Comparison of ENCODE assay signal across 8 mouse cellular contexts in genomic region chr6:135445070-135445469, GRCm38 (mm10).
A peak's percentile ranks its signal among the peaks of the same experiment; 100 is the strongest.
DNase-seq lines count a peak whose midpoint lies in the region; ATAC-seq lines count a peak whose summit lies in the region.

No protein-coding gene starts in this region.

- peaks cover 18% of the 10 kb centered on the region; the same call in 1 of the 2 replicates for H3K27me3 ChIP-seq in heart, embryonic 10.5 days (ENCODE audit: insufficient read depth, poor library complexity, severe bottlenecking)
- no peaks in the 10 kb centered on the region for H3K27me3 ChIP-seq in limb, embryonic 11.5 days (ENCODE audit: control insufficient read depth, insufficient read depth, low read length)

- no peak for ATAC-seq in limb, embryonic 11.5 days (ENCODE audit: insufficient number of reproducible peaks, low FRiP score, low TSS enrichment, low read depth)
- no peak for ATAC-seq in monocyte, adult 5-6 weeks (replicated peaks; ENCODE audit: insufficient number of reproducible peaks, low FRiP score, low TSS enrichment, poor library complexity, severe bottlenecking)
- ATAC-seq in CD4-positive, CD25-positive, alpha-beta regulatory T cell, adult 4 months, result no peak

- H3K36me3 ChIP-seq in heart, embryonic 10.5 days, result no peaks in the 10 kb centered on the region
- H3K36me3 ChIP-seq in limb, embryonic 11.5 days (ENCODE audit: control insufficient read depth, insufficient read depth, low read length), result no peaks in the 10 kb centered on the region

- peak overlapping the region; percentile 20; the same call in 1 of the 2 replicates for H3K4me2 ChIP-seq in limb, embryonic 11.5 days (ENCODE audit: low read depth, severe bottlenecking)

- WGBS in heart, embryonic 10.5 days, result 43% methylated on average over 8 of the region's 8 CpGs
- WGBS in limb, embryonic 11.5 days, result 39% methylated on average over 8 of the region's 8 CpGs

- H3K9ac ChIP-seq in limb, embryonic 11.5 days (ENCODE audit: low read length), result no peak overlapping the region

- H3K27ac ChIP-seq in heart, embryonic 10.5 days, result no peak overlapping the region
- no peak overlapping the region for H3K27ac ChIP-seq in limb, embryonic 11.5 days (replicated peaks; ENCODE audit: low read depth, low read length)

- no peaks in the 10 kb centered on the region for H3K9me3 ChIP-seq in heart, embryonic 10.5 days
- H3K9me3 ChIP-seq in limb, embryonic 11.5 days (ENCODE audit: control insufficient read depth, low read length), result no peaks in the 10 kb centered on the region

- no peak for DNase-seq in heart, embryonic 10.5 days (ENCODE audit: low spot score)
- no peak for DNase-seq in heart, adult 8-10 months (ENCODE audit: low spot score)
- peak; percentile 14 for DNase-seq in thymus, postnatal 4 days
- DNase-seq in thymus, postnatal 36 days, result no peak
- peak; percentile 28 for DNase-seq in limb, embryonic 11.5 days (ENCODE audit: low spot score)
- no peak for DNase-seq in right cerebral cortex, postnatal 25 days

- H3K4me1 ChIP-seq in heart, embryonic 10.5 days, result peaks cover 8% of the 10 kb centered on the region; the same call in 1 of the 2 replicates
- H3K4me1 ChIP-seq in limb, embryonic 11.5 days (ENCODE audit: control insufficient read depth, insufficient read depth, low read length), result peaks cover 3% of the 10 kb centered on the region; the same call in 1 of the 2 replicates

- H3K4me3 ChIP-seq in heart, embryonic 10.5 days, result peak overlapping the region; percentile 42
- H3K4me3 ChIP-seq in limb, embryonic 11.5 days (ENCODE audit: low read depth, low read length), result no peak overlapping the region

Comparison
In these comparisons a context has a peak if more than half of its experiments do, and no peak if none do; other contexts are left out.
1. DNase-seq: peak in thymus, postnatal 4 days (single experiment) and limb, embryonic 11.5 days (single experiment); none in heart, embryonic 10.5 days (single experiment), heart, adult 8-10 months (single experiment), thymus, postnatal 36 days (0 of 2) and right cerebral cortex, postnatal 25 days (single experiment).